Mouse (Mus musculus): ENCODE data around the gene Tanc1. TPM values are rescaled to one million over a fixed set of nuclear protein-coding genes. Genes with fewer than 3 reads are reported as not detected.

Gene Tanc1
- total RNA-seq, 2 experiments from 2014 or later: 26.3 to 32.3 TPM

DNA sequence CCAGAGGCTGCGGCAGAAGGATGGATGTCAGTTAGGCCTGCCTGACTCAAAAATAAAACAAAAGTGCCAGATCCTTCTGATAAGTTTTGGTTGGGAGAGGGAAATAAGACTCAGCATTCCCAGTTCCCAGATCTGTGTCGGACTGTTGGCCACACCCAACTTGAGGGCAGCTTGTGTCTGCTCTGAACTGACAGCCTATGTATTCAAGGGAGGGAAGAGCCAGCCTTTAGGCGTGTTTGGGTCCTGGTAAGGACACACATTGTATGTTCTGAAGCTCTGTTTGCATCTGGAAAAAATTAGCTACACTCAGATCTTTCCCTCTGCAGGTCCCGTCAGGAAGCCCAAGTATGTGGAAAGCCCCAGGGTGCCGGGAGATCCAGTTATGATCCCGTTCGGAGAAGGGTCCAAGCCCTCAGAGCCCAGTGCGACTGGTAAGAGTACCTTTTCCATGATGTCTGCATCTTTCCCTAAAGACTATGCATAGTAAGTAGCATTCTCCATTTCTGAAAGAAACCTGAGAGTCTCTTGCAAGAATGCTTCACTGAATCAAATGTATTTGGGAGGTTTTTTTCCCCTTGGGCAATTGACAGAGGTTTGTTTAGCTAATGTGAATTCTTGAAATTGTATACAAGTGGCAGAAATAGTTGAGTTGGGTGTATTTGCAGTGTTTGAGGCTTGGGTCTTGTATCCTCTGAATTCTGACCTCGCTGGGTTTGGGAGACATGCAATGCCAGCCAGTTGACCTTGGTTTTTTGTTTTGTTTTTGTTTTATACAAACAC is 146.5 kb downstream of the Tanc1 start:
- intact Hi-C loops (cut with DNase I): loop anchor here (5.0 kb wide), 1 partner anchor 659 kb away; no protein-coding TSS in a partner anchor
- no peak for TF ChIP-seq CTCF (IDR thresholded peaks at IDR 0.05)
- Histone ChIP-seq H3K27ac (no peak overlapping the region), H3K4me3 (no peak overlapping the region)
- DNase-seq (ENCODE audit: extremely low spot score in 1 of 2, low spot score in 2 of 2): no peak

- intact Hi-C loops (cut with DNase I): no loop called here
- no peak for TF ChIP-seq CTCF (IDR thresholded peaks at IDR 0.05)
- no peak overlapping the region for H3K27ac ChIP-seq
- no peak for DNase-seq (ENCODE audit: extremely low spot score in 1 of 2, low spot score in 2 of 2)
- no peak overlapping the region for H3K4me3 ChIP-seq
Observed at GRCm38 (mm10) chr2:59760731-59761130, 148.9 kb downstream of the Tanc1 start.

DNA sequence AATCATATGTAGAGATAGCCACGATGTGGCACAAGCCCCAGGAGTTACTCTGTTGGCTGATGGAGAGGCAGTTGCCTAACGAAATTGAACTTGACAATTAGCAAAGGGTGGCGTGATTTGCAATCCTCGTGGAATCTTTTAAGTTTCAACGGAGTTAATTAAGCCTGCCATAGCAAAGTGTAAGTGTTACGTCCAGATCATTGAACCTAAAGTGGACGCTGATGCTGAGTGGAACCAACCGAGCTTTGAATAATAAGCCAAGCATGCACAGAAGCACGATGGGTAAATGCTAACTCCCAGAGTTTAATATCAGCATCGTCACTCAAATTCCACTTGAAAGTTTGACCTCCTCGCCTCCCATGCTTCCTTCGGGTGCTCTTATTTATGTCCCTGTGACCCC is 149.3 kb downstream of the Tanc1 start:
- DNase-seq (ENCODE audit: extremely low spot score in 1 of 2, low spot score in 2 of 2): no peak
- TF ChIP-seq CTCF (IDR thresholded peaks at IDR 0.05): no peak
- intact Hi-C loops (cut with DNase I): no loop called here
- H3K4me3 ChIP-seq: no peak overlapping the region
- no peak overlapping the region for H3K27ac ChIP-seq

GRCm38 (mm10) chr2:59762277-59762676 is 150.4 kb downstream of the Tanc1 start:
- no peak for DNase-seq (ENCODE audit: extremely low spot score in 1 of 2, low spot score in 2 of 2)
- H3K4me3 ChIP-seq: no peak overlapping the region
- intact Hi-C loops (cut with DNase I): no loop called here
- no peak overlapping the region for H3K27ac ChIP-seq
- no peak for TF ChIP-seq CTCF (IDR thresholded peaks at IDR 0.05)

DNA sequence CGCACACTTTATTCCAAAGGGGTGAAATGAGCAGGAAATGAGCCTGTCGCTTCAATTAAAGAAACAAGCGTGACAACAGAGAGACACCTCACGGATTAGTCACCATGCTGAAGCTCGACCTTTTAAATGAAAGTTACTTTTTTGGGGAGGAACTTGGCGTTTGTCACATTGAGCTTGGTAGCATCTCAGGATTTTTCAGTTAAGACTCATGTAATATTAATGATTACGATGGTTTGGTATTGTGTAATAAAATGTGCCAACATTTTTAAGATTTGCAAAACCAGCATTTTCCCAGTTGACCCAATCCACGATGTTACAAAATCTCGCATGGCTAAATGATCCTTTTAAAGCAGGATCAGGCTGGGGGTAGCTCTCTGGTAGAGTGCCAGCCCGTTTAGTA is 153.8 kb downstream of the Tanc1 start:
- H3K4me3 ChIP-seq: no peak overlapping the region
- TF ChIP-seq CTCF (IDR thresholded peaks at IDR 0.05): no peak
- no peak overlapping the region for H3K27ac ChIP-seq
- intact Hi-C loops (cut with DNase I): no loop called here
- DNase-seq (ENCODE audit: extremely low spot score in 1 of 2, low spot score in 2 of 2): no peak

DNA sequence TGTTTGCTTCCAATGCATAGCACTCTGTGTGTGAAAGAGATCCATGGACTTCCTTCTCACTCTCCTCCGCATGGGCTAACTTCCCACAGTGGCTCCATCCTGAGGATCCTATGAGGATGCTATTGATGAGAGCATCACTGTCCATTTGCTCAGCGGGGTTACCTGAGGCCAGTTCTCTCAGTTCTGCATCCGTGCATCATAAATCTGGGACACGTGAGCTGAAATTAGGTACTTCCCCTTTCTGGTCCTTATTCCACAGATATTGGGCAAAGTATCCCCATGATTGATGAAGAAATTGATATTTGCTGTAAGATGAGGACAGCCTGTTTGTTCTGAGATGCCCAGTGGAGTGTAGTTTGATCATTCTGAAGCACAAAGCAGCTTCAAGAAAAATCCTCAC is 156.1 kb downstream of the Tanc1 start:
- Histone ChIP-seq H3K4me3 (no peak overlapping the region), H3K27ac (no peak overlapping the region)
- no peak for TF ChIP-seq CTCF (IDR thresholded peaks at IDR 0.05)
- DNase-seq (ENCODE audit: extremely low spot score in 1 of 2, low spot score in 2 of 2): no peak
- intact Hi-C loops (cut with DNase I): no loop called here

DNA sequence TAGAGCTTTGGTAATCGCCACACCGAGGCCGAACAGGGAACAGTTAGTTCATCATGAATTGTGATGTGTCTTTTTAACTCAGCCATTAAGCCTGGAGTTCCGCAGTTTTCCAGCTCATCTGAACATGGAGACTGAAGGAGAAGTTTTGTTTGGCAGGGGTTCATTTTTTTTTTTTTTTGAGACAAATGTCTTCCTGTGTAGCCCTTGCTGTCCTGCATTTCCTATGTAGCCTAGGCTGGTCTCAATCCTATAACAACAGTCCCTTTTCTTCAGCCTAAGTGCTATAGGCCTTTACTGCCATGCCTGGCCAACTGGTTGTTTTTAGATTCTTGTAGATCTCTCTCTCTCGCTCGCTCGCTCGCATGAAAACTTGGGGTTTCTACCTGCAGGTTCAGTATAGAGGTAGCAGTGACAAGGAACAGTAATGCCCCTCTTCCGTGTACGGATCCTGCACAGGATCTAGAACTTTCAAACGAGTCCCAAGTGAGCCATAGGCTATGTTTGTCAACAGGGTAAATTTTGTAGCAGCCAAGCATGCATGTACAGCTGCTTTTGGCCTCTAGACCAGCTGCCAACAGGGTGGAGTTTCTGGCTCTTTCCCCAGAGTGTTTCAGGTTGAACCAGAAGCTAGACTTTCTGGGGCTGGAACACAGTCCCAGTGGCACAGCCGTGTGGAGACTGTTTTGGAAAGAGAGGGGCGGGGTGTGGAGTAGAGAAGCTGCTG is 157.0 kb downstream of the Tanc1 start:
- Histone ChIP-seq H3K27ac (no peak overlapping the region), H3K4me3 (no peak overlapping the region)
- DNase-seq (ENCODE audit: extremely low spot score in 1 of 2, low spot score in 2 of 2): no peak
- intact Hi-C loops (cut with DNase I): no loop called here
- no peak for TF ChIP-seq CTCF (IDR thresholded peaks at IDR 0.05)

- intact Hi-C loops (cut with DNase I): no loop called here
- TF ChIP-seq CTCF (IDR thresholded peaks at IDR 0.05): no peak
- no peak overlapping the region for H3K4me3 ChIP-seq
- no peak for DNase-seq (ENCODE audit: extremely low spot score in 1 of 2, low spot score in 2 of 2)
- H3K27ac ChIP-seq: no peak overlapping the region
Observed at GRCm38 (mm10) chr2:59769385-59769735, 157.5 kb downstream of the Tanc1 start.

- intact Hi-C loops (cut with DNase I): no loop called here
- TF ChIP-seq CTCF (IDR thresholded peaks at IDR 0.05): no peak
- Histone ChIP-seq H3K4me3 (no peak overlapping the region), H3K27ac (no peak overlapping the region)
- DNase-seq (ENCODE audit: extremely low spot score in 1 of 2, low spot score in 2 of 2): no peak
Observed at GRCm38 (mm10) chr2:59771708-59772107, 159.9 kb downstream of the Tanc1 start.

GRCm38 (mm10) chr2:59772261-59772683 is 160.4 kb downstream of the Tanc1 start:
- no peak for TF ChIP-seq CTCF (IDR thresholded peaks at IDR 0.05)

DNA sequence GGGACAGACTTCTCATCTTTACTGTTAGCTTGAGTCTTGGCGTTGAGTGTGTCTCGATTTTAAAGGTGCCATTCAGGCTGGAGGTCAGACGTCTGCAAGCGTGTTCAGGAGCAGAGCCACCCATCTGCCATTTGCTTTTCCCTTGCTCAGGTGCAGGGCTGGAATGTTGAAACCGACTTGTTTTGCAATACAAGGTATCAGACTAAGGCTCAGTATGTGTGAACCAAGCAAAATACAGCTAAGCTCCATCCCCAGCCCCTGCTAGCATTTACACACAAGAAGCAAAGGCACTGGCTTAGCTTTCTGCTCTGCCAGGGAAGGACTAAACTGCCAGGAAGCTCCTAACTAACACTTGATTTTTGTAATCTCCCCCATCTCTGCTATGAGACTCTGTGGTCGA is 162.5 kb downstream of the Tanc1 start:
- intact Hi-C loops (cut with DNase I): no loop called here
- no peak overlapping the region for H3K4me3 ChIP-seq
- DNase-seq (ENCODE audit: extremely low spot score in 1 of 2, low spot score in 2 of 2): no peak
- H3K27ac ChIP-seq: no peak overlapping the region
- no peak for TF ChIP-seq CTCF (IDR thresholded peaks at IDR 0.05)

More at GRCm38 (mm10) chr2:59772261-59772683, 160.4 kb downstream of the Tanc1 start:
- intact Hi-C loops (cut with DNase I): no loop called here
- H3K27ac ChIP-seq: no peak overlapping the region
- H3K4me3 ChIP-seq: no peak overlapping the region
- DNase-seq (ENCODE audit: extremely low spot score in 1 of 2, low spot score in 2 of 2): no peak

DNA sequence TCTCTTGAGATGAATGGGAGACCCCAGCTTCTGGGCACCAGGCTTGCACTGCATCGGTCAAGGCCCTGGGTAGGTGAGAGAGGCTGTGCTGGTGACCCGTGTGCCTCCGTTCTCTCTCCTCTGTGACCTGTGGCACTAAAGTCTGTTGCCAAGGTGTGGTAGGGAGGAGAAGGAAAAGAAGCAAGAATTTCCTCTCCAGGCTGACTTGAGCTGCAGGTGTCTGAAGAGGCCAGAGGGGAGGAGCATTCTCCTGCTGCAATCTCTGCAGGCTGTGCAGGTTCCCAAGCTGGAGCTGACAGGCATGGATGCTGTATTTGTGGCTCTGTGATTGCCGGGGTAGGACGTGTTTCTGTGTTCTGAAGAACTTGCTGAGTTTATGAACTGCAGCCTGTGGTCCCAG is 163.3 kb downstream of the Tanc1 start:
- Histone ChIP-seq H3K27ac (no peak overlapping the region), H3K4me3 (no peak overlapping the region)
- no peak for TF ChIP-seq CTCF (IDR thresholded peaks at IDR 0.05)
- no peak for DNase-seq (ENCODE audit: extremely low spot score in 1 of 2, low spot score in 2 of 2)
- intact Hi-C loops (cut with DNase I): no loop called here
